Mouse (Mus musculus): ENCODE data around the gene Sema4d.

DNA sequence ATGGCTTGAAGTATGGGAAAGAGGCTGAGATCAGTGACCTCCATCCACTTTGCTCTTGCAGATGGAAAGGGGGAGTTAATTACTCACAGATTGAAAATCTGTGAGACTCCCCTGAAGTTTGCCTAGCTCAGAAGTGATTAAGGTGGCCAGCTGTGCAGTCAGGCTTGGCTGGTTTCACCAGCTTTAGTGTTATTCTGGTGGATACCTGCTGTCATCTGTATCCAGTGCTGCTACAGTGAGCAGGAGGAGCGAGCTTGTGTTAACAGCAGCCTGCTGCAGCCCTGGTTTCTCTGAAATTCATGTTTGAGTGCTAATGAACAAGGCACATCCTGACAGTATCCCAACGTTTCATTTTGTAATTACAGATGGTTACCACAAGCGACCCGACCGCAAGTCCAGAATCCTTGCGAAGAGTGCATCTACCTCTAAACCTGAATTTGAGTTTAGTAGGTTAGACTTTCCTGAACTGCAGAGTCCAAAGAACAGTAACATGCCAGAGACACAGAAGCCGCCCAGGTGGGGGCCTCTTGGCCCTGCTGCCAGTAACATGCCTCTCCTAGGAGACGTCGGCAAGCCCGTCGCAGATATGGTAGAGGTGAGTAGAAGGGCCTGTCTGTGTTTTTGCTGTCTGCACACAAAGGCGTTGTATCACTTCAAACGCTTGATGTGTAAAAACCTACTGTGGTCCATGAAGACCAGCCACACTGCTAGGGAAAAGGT is 136.9 kb downstream of the Sema4d start:
- no peak for TF ChIP-seq CTCF (IDR thresholded peaks at IDR 0.05; ENCODE audit: borderline replicate concordance, insufficient read depth, low read length)
- TF ChIP-seq POLR2A (IDR thresholded peaks at IDR 0.05; ENCODE audit: low read depth, low read length): no peak
